Mouse (Mus musculus) gastrocnemius, adult 2 months (tissue): Measurements from ENCODE around the gene Pla2g15. TPM values are rescaled to one million over a fixed set of nuclear protein-coding genes. Genes with fewer than 3 reads are reported as not detected.

Experiments used
- DNase-seq: peaks from one replicate; pipeline ENCODE4 v3.0.0; 2022
- H3K27ac ChIP-seq: fragments of 200-600 bp; 2 replicates; pipeline ENCODE4 v1.8.1; 2022; ENCODE audit warnings: mild to moderate bottlenecking
- H3K4me3 ChIP-seq: fragments of 200-600 bp; 2 replicates; pipeline ENCODE4 v1.8.1; 2022; ENCODE audit warnings: mild to moderate bottlenecking, moderate library complexity
- CTCF ChIP-seq: fragments of 200-600 bp; IDR thresholded peaks from 2 replicates; pipeline ENCODE4 v1.8.1; 2022; ENCODE audit warnings: antibody characterized with exemption, mild to moderate bottlenecking, moderate library complexity
- intact Hi-C: fragments of 180-260 bp; cut with DNase I; formaldehyde crosslinking; loops from one replicate; pipeline ENCODE4 v1.15.1; 2025
- total RNA-seq, 2 experiments: library from RNA; stranded (reverse); gene quantifications; 2 replicates each; pipeline ENCODE4 v1.2.3; 2021

Gene Pla2g15
- total RNA-seq, 2 experiments from 2014 or later = 3.5 TPM

DNA sequence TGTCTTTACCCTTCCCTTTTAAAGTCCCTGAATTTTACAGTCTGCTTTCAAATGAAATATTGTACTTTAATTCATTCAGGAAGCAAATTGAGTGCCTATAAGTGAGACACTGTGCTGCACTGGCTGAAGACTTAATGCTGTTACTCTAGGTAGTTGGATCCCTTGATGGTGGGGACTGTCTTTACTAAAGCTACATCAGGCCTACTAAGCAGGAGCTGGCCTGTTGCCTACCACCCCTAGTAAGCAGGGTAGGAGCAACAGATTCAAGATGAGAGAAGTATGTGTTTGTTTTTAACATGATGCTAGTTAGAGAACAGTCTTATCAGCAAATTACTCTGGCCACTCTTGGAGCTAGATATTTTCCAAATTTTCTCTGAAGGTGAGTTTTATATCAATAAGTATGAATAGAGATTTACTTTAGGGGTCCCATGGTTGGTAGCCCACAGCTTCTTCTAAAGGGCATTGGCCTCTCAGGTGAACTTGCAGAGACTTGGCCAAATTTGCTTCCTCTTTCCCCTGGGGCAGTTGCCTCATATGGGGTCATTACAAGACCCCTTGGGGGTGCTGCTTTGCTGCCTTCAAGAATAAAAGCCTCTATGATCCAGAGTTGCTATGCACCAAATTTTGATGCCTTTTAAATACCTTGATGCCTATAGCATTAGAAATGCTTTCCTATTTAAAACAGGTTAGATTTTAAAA lies 20.8 kb upstream of the Pla2g15 start:
- Histone ChIP-seq H3K4me3 (no peak overlapping the region), H3K27ac (no peak overlapping the region)
- no peak for DNase-seq
- intact Hi-C loops = no loop called here
- no peak for TF ChIP-seq CTCF

DNA sequence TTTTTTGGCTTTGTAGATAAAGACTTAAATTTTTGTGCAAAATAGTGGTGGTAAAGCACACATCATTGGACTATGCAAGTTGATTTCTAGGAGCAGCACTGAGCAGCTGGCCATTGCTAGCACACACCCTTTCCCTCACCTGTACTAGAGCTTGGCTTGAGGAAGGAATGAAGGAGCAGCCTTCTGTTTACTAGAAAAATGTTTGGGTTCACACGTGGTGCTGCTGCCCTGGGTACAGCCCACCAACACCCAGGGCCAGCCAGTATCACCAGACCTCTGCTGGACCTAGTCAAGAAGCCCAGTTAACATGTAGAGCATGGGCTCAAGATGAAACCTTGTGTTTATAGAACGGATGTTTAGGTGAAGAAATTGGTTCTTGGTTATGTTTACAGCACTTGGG lies 20.2 kb upstream of the Pla2g15 start:
- Histone ChIP-seq H3K27ac (no peak overlapping the region), H3K4me3 (no peak overlapping the region)
- DNase-seq = no peak
- no peak for TF ChIP-seq CTCF
- intact Hi-C loops = no loop called here

DNA sequence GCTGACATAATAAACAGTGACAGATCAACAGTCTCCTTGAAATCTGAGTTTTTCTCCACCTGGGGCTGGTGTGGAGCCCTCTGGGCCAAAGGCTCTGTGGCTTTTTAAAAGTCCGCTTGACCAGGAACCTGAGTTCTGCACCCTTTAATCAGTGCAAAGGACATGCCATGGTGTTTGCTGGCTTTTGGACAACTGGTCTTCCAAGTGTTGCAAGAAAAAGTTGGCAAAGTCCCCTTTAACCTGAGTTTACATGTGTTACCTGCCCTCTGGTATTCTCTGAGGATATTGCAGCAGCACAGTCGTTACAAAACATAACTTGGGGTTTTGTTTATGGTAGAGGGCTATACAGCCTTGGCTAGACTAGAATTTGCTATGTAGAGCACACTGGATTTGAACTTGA lies 19.7 kb upstream of the Pla2g15 start:
- no peak for DNase-seq
- no peak overlapping the region for H3K27ac ChIP-seq
- intact Hi-C loops = no loop called here
- no peak for TF ChIP-seq CTCF
- no peak overlapping the region for H3K4me3 ChIP-seq

DNA sequence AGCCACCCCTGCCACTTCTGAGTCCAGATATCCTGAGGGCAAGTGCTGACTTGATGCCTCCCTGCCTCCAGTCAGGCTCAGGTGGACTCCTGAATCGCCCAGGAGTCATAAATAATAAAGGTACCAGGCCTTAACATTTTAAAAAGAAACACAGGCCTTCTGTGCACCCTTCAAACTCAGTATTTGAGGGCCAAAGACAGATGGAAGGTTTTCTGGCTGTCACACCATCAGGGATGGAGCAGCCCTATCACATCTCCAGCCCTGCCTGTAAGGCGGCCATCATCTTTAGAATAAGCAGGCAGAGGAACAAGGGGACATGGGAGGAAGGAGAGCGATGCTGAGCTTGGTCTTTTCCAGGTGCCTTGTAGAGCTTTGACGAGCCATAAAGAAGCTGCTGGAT lies 19.2 kb upstream of the Pla2g15 start:
- intact Hi-C loops = no loop called here
- no peak overlapping the region for H3K4me3 ChIP-seq
- H3K27ac ChIP-seq = no peak overlapping the region
- DNase-seq = no peak
- TF ChIP-seq CTCF = no peak

DNA sequence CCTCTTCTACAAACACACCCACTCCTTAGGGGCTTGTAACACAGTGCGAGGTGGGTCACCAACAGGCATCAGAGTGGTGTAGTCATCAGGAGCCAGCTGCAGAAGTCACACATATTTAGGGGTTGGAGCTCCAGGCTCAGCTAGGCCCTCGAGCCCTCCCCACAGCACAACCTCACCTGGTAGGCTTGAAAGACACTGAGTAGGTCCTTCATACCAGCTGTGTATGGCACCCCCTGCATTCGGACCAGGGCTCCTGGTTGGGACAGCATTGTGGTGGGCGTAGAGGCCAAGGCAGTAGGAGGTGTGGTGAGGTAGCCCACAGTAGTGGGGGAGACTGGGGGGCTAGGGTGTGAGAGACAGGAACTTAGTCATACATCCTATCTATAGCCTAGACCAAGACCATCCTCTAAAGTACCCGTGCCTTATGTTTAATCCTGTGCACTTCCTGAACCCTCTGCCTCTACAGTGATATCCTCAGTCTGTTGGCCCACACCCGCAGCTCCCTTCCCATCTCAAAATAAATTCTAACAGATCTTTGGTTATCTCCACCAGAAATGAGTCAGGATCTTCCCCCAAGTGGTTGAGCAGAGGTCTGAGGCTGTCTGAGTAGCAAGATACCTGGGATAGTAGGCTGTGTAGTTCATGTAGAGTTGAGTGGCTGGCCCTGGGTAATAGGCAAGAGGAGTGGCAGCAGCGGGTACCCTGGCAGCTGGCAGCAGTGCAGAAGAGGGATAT lies 18.5 kb upstream of the Pla2g15 start:
- intact Hi-C loops = no loop called here
- no peak for DNase-seq
- TF ChIP-seq CTCF = no peak
- Histone ChIP-seq H3K4me3 (no peak overlapping the region), H3K27ac (no peak overlapping the region)

DNA sequence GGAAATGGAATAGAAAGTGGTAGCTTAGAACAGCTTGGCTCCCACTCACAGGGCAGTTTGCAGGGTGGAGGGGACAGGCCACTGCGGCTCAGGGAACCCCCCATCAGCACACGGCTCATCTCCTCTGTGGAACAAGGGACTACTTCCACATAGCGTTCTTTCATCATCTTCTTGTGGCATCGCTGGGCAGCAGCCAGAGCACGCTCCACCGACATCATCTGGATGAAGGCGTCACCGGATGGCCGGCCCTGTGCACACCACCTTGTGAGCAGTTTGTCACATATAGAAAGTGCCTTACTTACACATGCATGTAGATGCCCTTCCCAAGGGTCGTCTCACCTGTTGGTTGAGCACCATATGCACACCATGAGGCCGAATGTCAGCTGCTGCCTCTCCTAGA lies 17.8 kb upstream of the Pla2g15 start:
- intact Hi-C loops = no loop called here
- no peak for TF ChIP-seq CTCF
- DNase-seq = no peak

DNA sequence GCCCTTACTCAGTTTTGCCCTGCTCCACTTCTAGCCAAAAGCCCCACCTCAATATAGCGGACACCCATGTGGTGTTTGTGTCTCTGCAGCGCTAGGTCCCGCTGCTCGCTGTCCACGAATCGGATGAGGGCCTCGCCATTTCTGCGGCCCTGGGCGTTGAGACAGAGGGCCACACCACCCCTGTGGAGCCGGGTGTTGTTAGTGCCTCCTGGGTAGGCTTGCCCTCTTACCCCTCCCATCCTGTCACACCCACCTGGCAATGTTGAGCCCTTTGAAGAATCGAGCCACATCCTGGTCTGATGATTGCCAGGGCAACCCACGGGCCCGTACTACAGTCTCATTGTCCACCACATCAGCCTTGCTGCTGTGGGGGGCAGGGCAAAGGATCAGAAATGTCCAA lies 16.7 kb upstream of the Pla2g15 start:
- H3K4me3 ChIP-seq = no peak overlapping the region
- no peak for DNase-seq
- intact Hi-C loops = no loop called here
- no peak for TF ChIP-seq CTCF
- H3K27ac ChIP-seq = no peak overlapping the region

More for the DNA sequence above, 17.8 kb upstream of the Pla2g15 start:
- H3K4me3 ChIP-seq = no peak overlapping the region
- H3K27ac ChIP-seq = no peak overlapping the region

DNA sequence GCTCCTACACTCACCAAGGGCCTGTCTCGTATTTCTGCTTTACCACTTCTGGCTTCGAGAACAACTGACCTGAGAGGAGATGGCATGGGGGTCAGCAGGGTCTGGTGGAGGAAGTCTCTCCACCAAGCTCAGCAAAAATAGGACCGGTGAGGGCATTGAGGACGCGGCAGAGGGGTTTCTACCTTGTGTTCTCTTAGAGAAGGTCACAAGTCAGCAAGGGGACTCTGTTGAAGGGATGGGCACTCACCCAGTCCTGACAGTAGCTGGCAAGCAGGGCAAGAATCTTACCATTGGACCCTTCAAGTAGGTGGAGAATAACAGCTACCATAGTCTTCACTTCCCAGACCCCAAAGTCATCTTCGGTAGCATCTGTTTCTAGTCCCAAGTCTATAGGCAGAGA lies 16.3 kb upstream of the Pla2g15 start:
- no peak for DNase-seq
- TF ChIP-seq CTCF = no peak
- Histone ChIP-seq H3K4me3 (no peak overlapping the region), H3K27ac (no peak overlapping the region)
- intact Hi-C loops = no loop called here

DNA sequence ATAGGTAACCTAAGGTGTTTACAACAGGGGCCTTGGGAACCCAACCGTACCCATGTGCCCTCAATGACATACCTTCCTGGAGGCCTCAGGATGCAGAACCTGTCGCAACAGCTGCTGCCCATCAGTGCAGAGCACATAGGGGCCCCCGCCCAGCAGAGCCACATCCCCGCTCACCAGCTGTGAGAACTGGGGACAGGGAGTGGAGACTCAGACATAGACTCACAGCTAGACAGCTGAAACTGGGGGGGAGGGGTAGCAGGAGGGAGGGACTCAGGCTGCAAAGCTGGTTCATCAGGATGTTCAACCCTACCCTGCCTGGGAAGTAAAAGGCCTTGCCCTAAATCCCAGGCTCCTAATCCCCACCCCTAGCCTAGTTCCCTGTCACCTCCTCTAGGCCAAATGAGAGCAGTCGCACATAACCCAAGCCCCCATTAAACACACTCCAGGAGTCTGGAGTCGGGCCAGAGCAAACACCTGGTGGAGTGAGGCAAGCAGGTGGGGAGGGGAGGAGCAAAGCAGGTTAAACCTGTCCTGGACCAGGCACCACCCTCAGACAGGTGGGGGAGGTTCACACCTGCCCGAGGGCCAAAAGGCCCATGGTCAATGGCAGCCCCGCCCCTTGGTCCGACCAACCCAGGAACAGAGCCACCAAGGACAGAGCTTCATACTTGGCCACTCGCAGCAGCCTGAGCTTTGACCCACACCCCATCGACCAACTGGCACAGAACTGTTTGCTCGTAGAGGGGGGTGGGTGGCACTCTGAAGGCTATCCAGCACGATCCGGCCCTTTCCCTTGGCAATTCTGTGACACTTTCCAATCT lies 15.2 kb upstream of the Pla2g15 start:
- DNase-seq = no peak
- no peak for TF ChIP-seq CTCF
- Histone ChIP-seq H3K4me3 (no peak overlapping the region), H3K27ac (no peak overlapping the region)
- intact Hi-C loops = no loop called here

DNA sequence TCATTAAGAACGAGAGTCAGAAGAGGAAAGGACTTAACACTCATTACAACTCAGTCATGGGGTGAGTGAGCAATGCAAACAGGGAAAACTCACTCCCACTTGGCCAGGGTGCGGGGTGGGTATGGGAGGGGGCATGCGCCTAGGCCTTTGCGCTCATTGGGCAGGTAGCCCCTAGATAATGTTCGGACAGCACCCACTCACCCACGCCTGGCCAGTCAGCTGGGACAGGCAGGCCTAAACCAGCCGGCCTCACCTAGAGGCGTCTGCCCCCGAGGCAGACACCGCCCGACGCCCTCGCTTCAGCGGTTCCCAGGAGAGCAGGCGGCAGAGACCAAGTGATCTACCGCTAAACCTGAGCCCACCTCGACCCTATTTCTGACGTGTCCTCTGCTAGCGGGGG lies 14.5 kb upstream of the Pla2g15 start:
- DNase-seq = no peak
- intact Hi-C loops = no loop called here
- Histone ChIP-seq H3K27ac (no peak overlapping the region), H3K4me3 (peak overlapping the region; percentile 78)
- no peak for TF ChIP-seq CTCF

DNA sequence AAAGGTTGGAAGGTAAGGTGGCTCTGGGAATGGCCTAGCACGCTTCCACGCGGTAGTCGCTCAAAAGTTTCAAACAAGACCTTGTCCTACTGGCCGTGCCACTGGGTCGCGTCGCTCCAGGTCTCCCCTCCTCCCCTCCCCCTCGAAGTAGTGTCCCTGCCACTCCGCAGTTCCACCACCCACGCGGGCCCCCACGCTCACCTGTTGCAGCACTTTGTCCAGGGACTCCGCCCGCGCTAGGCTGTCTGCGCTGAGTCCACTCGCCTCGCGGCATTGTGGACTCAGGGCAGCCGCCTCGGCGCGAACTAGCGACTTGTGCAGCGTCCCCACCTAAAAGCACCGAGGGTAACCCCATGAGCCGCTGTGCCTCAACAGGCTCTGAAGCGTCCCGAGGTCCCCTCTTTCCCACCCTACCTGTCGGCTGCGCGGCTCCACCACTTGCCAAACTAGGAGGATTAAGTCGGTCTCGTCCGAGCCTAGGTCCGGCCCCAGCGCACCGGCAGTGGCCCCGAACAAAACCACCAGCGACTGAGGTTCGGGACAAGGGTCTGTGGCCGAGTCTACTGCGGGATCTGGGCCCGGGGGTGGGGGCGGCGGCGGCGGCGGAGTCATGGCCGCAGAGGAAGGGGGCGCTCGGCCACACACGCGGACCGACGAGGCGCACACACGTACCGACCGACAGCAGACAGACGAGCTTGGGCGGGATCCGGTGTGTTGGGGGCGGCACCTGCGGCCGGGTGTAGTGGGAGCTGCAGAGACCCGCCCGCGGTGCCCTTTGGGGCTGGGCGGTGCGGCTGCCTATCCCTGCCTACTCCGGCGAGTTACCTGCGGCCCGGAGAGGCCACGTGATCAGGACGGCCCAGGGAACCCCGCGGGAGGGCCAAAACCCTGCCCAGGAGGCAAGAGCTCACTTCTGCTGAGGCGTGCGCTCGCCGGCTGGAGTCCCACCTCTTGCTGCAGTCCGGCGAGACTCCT lies 13.8 kb upstream of the Pla2g15 start, which contains the start of gene Esrp2:
Gene Esrp2, minus strand, starts transcription at position 819 of the 975 bp plus-strand sequence.
- H3K4me3 ChIP-seq = peak within 1 kb of the TSS; percentile 78
- H3K27ac ChIP-seq = peak within 1 kb of the TSS; percentile 68; the same call in 1 of the 2 replicates
- no peak for TF ChIP-seq CTCF
- peak; percentile 56 for DNase-seq
- intact Hi-C loops = no loop called here
